Mouse (Mus musculus): ENCODE data around the gene 4933407L21Rik.

DNA sequence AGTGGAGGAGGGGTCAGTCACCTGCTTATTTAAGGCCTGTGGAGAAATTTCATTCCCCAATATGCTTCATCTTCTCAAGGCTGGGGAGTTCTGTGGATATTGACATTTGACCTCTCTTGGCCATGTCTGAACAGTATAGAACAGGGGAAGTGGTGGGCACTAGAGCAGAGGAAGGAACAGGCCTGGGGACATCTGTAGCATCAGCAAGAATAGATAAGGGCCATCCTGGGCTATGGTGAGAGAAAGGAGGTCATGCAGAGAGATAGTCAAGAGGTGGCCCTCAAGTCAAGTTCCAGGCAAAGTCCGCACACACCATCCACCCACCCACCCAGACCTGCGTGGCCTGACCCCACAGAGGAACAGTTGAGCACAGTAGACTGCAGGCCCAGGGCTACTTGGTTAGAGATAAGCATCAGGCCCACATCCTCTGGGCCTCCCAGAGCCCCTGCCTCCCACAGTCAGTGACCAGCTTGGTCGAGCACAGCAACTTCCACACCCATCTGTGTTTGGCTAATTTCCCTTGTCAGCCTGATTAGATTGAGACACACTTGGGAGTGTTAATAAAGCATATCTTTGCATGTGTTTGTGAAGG is 26.7 kb upstream of the 4933407L21Rik start:
- TF ChIP-seq CTCF (conservative IDR thresholded peaks at IDR 0.05; ENCODE audit: insufficient read depth, insufficient read length, low read depth, low read length) (no peak), POLR2A (IDR thresholded peaks at IDR 0.05; ENCODE audit: low read depth, low read length) (no peak)

All from kidney, adult 2 months (tissue).